Mouse (Mus musculus) right cerebral cortex, adult 2 months (tissue): ENCODE measurements around the gene Mid1ip1.
A peak's percentile ranks its signal among the peaks of the same experiment; 100 is the strongest.

ENCODE experiments used
- DNase-seq, 2 experiments: peaks; one replicate each; pipeline ENCODE4 v3.0.0; 2021 to 2022; ENCODE audit warnings: low spot score in 2 of 2

Mid1ip1 gene

GRCm38 (mm10) chrX:10714696-10715140, at the start of gene Mid1ip1:
Mid1ip1 (plus strand) TSS chrX:10715013.
- peak; percentile 20 to 46 for DNase-seq

GRCm38 (mm10) chrX:10694455-10695180, 20.2 kb upstream of the Mid1ip1 start:
- no peak for DNase-seq

- no peak for DNase-seq
Observed at GRCm38 (mm10) chrX:10706728-10707127, 8.1 kb upstream of the Mid1ip1 start.

GRCm38 (mm10) chrX:10713839-10714637, 775 bp upstream of the Mid1ip1 start:
- no peak for DNase-seq

- peak; percentile 65 to 72 for DNase-seq
Observed at GRCm38 (mm10) chrX:10716917-10717763, 2.3 kb downstream of the Mid1ip1 start.

GRCm38 (mm10) chrX:10718021-10718837, 3.4 kb downstream of the Mid1ip1 start:
- DNase-seq = peak; percentile 31 to 53

- peak; percentile 21 to 45 for DNase-seq
Observed at GRCm38 (mm10) chrX:10718838-10719539, 4.2 kb downstream of the Mid1ip1 start.

- DNase-seq = no peak
Observed at GRCm38 (mm10) chrX:10720391-10720790, 5.6 kb downstream of the Mid1ip1 start.

GRCm38 (mm10) chrX:10724571-10724970, 9.8 kb downstream of the Mid1ip1 start:
- no peak for DNase-seq

- no peak for DNase-seq
Observed at GRCm38 (mm10) chrX:10729488-10729887, 14.7 kb downstream of the Mid1ip1 start.

GRCm38 (mm10) chrX:10734453-10734852, 19.6 kb downstream of the Mid1ip1 start:
- no peak for DNase-seq

- DNase-seq = no peak
Observed at GRCm38 (mm10) chrX:10734874-10735273, 20.1 kb downstream of the Mid1ip1 start.

GRCm38 (mm10) chrX:10758866-10759265, 44.1 kb downstream of the Mid1ip1 start:
- no peak for DNase-seq

- DNase-seq = no peak
Observed at GRCm38 (mm10) chrX:10763476-10764016, 48.7 kb downstream of the Mid1ip1 start.
